ENCODE assay signal across 8 mouse cellular contexts in genomic region chr2:77709206-77709794, GRCm38 (mm10).
DNase-seq lines count a peak whose midpoint lies in the region; ATAC-seq and TF ChIP-seq lines count a peak whose summit lies in the region.

No protein-coding gene starts in this region.

- H3K27me3 ChIP-seq in midbrain, embryonic 11.5 days (ENCODE audit: control insufficient read depth, insufficient read depth, low read length), result no peaks in the 10 kb centered on the region

- H3K4me3 ChIP-seq in ES-E14 (ENCODE audit: insufficient read depth in 1 of 2, low read depth in 1 of 2, low read length in 2 of 2, poor library complexity in 1 of 2, severe bottlenecking in 1 of 2), result no peak overlapping the region
- H3K4me3 ChIP-seq in midbrain, embryonic 11.5 days (ENCODE audit: low read depth, low read length), result no peak overlapping the region

- H3K9ac ChIP-seq in ES-E14 (ENCODE audit: insufficient read depth, low read depth, low read length, poor library complexity, severe bottlenecking), result no peak overlapping the region
- no peak overlapping the region for H3K9ac ChIP-seq in midbrain, embryonic 11.5 days (ENCODE audit: low read length)

- no peak overlapping the region for H3K27ac ChIP-seq in ES-E14 (ENCODE audit: insufficient read depth, low read depth, low read length, poor library complexity, severe bottlenecking)
- no peak overlapping the region for H3K27ac ChIP-seq in midbrain, embryonic 11.5 days (ENCODE audit: low read depth, low read length)

- DNase-seq in adrenal gland, postnatal 14 days, result peak; percentile 45
- DNase-seq in adrenal gland, adult 8-10 months, result no peak
- DNase-seq in ES-E14 (ENCODE audit: low read depth, low spot score), result peak; percentile 45
- DNase-seq in embryo, embryonic 11 days, result peak; percentile 74
- peak; percentile 44 to 52 for DNase-seq in heart, postnatal 10 days
- peak; percentile 43 to 47 for DNase-seq in layer of hippocampus, postnatal 10 days (ENCODE audit: low spot score in 2 of 2)
- DNase-seq in midbrain, embryonic 11.5 days (ENCODE audit: low spot score, missing footprints), result peak; percentile 97
- no peak for DNase-seq in spleen, postnatal 14 days (ENCODE audit: low spot score in 2 of 2)

- H3K4me2 ChIP-seq in midbrain, embryonic 11.5 days, result no peak overlapping the region

- peak; percentile 68 for ATAC-seq in midbrain, embryonic 11.5 days (ENCODE audit: low FRiP score)

- 28% methylated on average over 7 of the region's 7 CpGs for WGBS in midbrain, embryonic 11.5 days

- intact Hi-C loops in heart, postnatal 10 days (cut with DNase I), result loop anchor here (1.0 to 10.0 kb wide), 5 partner anchors 253 to 844 kb away; no protein-coding TSS in a partner anchor

- no peaks in the 10 kb centered on the region for H3K9me3 ChIP-seq in ES-E14 (ENCODE audit: control insufficient read depth, insufficient read depth, low read depth, low read length)
- no peaks in the 10 kb centered on the region for H3K9me3 ChIP-seq in midbrain, embryonic 11.5 days (ENCODE audit: control insufficient read depth, low read length)

- no peaks in the 10 kb centered on the region for H3K36me3 ChIP-seq in ES-E14 (ENCODE audit: control insufficient read depth, insufficient read depth, low read length, poor library complexity, severe bottlenecking)
- H3K36me3 ChIP-seq in midbrain, embryonic 11.5 days (ENCODE audit: control insufficient read depth, insufficient read depth, low read length), result no peaks in the 10 kb centered on the region

- H3K4me1 ChIP-seq in ES-E14 (ENCODE audit: control insufficient read depth in 2 of 2, insufficient read depth in 2 of 2, low read length in 2 of 2, poor library complexity in 1 of 2), result no peaks in the 10 kb centered on the region
- H3K4me1 ChIP-seq in midbrain, embryonic 11.5 days (ENCODE audit: control insufficient read depth, insufficient read depth, low read length), result no peaks in the 10 kb centered on the region; the same call in 1 of the 2 replicates

- in situ Hi-C loops in ES-E14 (cut with MboI; ENCODE audit: low sequenced_read_pairs in 2 of 2, unreplicated experiment in 2 of 2), result loop anchor here (10.0 to 25.0 kb wide), 5 partner anchors 247 to 772 kb away; no protein-coding TSS in a partner anchor

TF ChIP-seq in ES-E14, 5 proteins besides CTCF, POLR2A, EP300 and RAD21:
- TF ChIP-seq MAFK (IDR thresholded peaks at IDR 0.05; ENCODE audit: insufficient read depth, low read depth, low read length) (no peak), HCFC1 (IDR thresholded peaks at IDR 0.05; ENCODE audit: borderline replicate concordance, insufficient read depth, low read length) (no peak), ZC3H11A (IDR thresholded peaks at IDR 0.05; ENCODE audit: borderline replicate concordance, low read depth, low read length) (peak; percentile 99)

Comparison
In these comparisons a context has a peak if more than half of its experiments do, and no peak if none do; other contexts are left out.
1. DNase-seq: peak in adrenal gland, postnatal 14 days (single experiment), ES-E14 (single experiment), embryo, embryonic 11 days (single experiment), heart, postnatal 10 days (2 of 2), layer of hippocampus, postnatal 10 days (2 of 2) and midbrain, embryonic 11.5 days (single experiment); none in adrenal gland, adult 8-10 months (single experiment) and spleen, postnatal 14 days (0 of 2).